Mouse (Mus musculus) ES-Bruce4 (cell line): Measurements from ENCODE around the gene Nbl1. TPM values are rescaled to one million over a fixed set of nuclear protein-coding genes. Genes with fewer than 3 reads are reported as not detected.
A peak's percentile ranks its signal among the peaks of the same experiment; 100 is the strongest.

Source experiments
- H3K27ac ChIP-seq: 2 replicates; pipeline ENCODE4 v1.5.1; 2012; ENCODE audit warnings: low read length, inconsistent platforms; ENCODE audit not compliant: insufficient read depth
- H3K27me3 ChIP-seq: 2 replicates; pipeline ENCODE4 v1.6.1; 2012; ENCODE audit warnings: mild to moderate bottlenecking, low read length, inconsistent platforms; ENCODE audit not compliant: control insufficient read depth, poor library complexity, insufficient read depth, severe bottlenecking
- H3K36me3 ChIP-seq: 2 replicates; pipeline ENCODE4 v1.6.1; 2012; ENCODE audit warnings: inconsistent platforms, mild to moderate bottlenecking, low read length, moderate library complexity; ENCODE audit not compliant: control insufficient read depth, poor library complexity, insufficient read depth, severe bottlenecking
- H3K4me1 ChIP-seq: one replicate; pipeline ENCODE4 v1.8.1; 2011; ENCODE audit warnings: low read length; ENCODE audit not compliant: control insufficient read depth, insufficient read depth
- H3K4me3 ChIP-seq: 2 replicates; pipeline ENCODE4 v1.5.1; 2011; ENCODE audit warnings: low read depth, mild to moderate bottlenecking, low read length
- H3K9ac ChIP-seq: 2 replicates; pipeline ENCODE4 v1.6.1; 2012; ENCODE audit warnings: low read depth, mild to moderate bottlenecking, inconsistent platforms; ENCODE audit not compliant: poor library complexity, severe bottlenecking
- H3K9me3 ChIP-seq: replicated peaks from 2 replicates; pipeline ENCODE4 v1.6.1; 2012; ENCODE audit warnings: mild to moderate bottlenecking, low read length, inconsistent platforms; ENCODE audit not compliant: control insufficient read depth, poor library complexity, insufficient read depth, severe bottlenecking
- CTCF ChIP-seq: IDR thresholded peaks from one replicate; pipeline ENCODE4 v1.8.1; 2011; ENCODE audit warnings: low read depth, low read length
- EP300 ChIP-seq: IDR thresholded peaks from 2 replicates; pipeline ENCODE4 v1.6.1; 2011; ENCODE audit warnings: low read depth, low read length; ENCODE audit not compliant: insufficient read depth
- POLR2A ChIP-seq: IDR thresholded peaks from one replicate; pipeline ENCODE4 v1.8.1; 2011; ENCODE audit warnings: low read length; ENCODE audit not compliant: insufficient read depth
- polyA plus RNA-seq: library from polyadenylated mRNA; stranded (reverse); fragments of >200 nt; gene quantifications from 2 replicates; pipeline ENCODE4 v1.2.4, GENCODE M21; 2011; ENCODE audit warnings: low read depth; ENCODE audit not compliant: missing spikeins, insufficient read depth, insufficient read length

Gene Nbl1
- polyA plus RNA-seq, 1 experiment: 5.1 TPM

GRCm38 (mm10) chr4:139034540-139034939, 58.3 kb downstream of the Nbl1 start:
- no peak for TF ChIP-seq POLR2A
- peak; percentile 32 for TF ChIP-seq CTCF
- H3K4me1 ChIP-seq: no peaks in the 10 kb centered on the region
- H3K27ac ChIP-seq: no peak overlapping the region
- no peak overlapping the region for H3K4me3 ChIP-seq
- H3K9ac ChIP-seq: no peak overlapping the region
- no peaks in the 10 kb centered on the region for H3K36me3 ChIP-seq
- no peaks in the 10 kb centered on the region for H3K27me3 ChIP-seq
- H3K9me3 ChIP-seq: no peaks in the 10 kb centered on the region

- no peak overlapping the region for H3K27ac ChIP-seq
- H3K27me3 ChIP-seq: no peaks in the 10 kb centered on the region
- no peaks in the 10 kb centered on the region for H3K4me1 ChIP-seq
- H3K36me3 ChIP-seq: no peaks in the 10 kb centered on the region
- H3K9me3 ChIP-seq: no peaks in the 10 kb centered on the region
- H3K9ac ChIP-seq: no peak overlapping the region
- H3K4me3 ChIP-seq: no peak overlapping the region
- no peak for TF ChIP-seq EP300
- TF ChIP-seq POLR2A: no peak
- TF ChIP-seq CTCF: no peak
These were observed 58.8 kb downstream of the Nbl1 start for GRCm38 (mm10) chr4:139034010-139034367.

GRCm38 (mm10) chr4:139033263-139034009, 59.4 kb downstream of the Nbl1 start:
- no peaks in the 10 kb centered on the region for H3K36me3 ChIP-seq
- no peak overlapping the region for H3K27ac ChIP-seq
- no peak overlapping the region for H3K4me3 ChIP-seq
- H3K9me3 ChIP-seq: no peaks in the 10 kb centered on the region
- H3K4me1 ChIP-seq: no peaks in the 10 kb centered on the region
- H3K9ac ChIP-seq: no peak overlapping the region
- TF ChIP-seq CTCF: no peak
- no peaks in the 10 kb centered on the region for H3K27me3 ChIP-seq

- H3K9me3 ChIP-seq: no peaks in the 10 kb centered on the region
- TF ChIP-seq CTCF (no peak), EP300 (no peak), POLR2A (no peak)
- no peaks in the 10 kb centered on the region for H3K4me1 ChIP-seq
- H3K27me3 ChIP-seq: no peaks in the 10 kb centered on the region
- no peak overlapping the region for H3K9ac ChIP-seq
- H3K4me3 ChIP-seq: no peak overlapping the region
- H3K36me3 ChIP-seq: no peaks in the 10 kb centered on the region
- H3K27ac ChIP-seq: no peak overlapping the region
These were observed 60.3 kb downstream of the Nbl1 start for GRCm38 (mm10) chr4:139032521-139032920.

Other genes starting within 250 kb of the Nbl1 start
- 12.3 and 19.7 TPM in 2 replicates for gene Pla2g5, start 229.5 kb downstream of the Nbl1 start, polyA plus RNA-seq
- gene Gm13030, start 219.0 kb downstream of the Nbl1 start, polyA plus RNA-seq: not detected in 2 replicates
- 1.2 TPM in 1 of 2 replicates, not detected in the other for gene Pla2g2e, start 215.1 kb downstream of the Nbl1 start, polyA plus RNA-seq
- 8.7 and 9.2 TPM in 2 replicates for gene Otud3, start 179.0 kb downstream of the Nbl1 start, polyA plus RNA-seq
- gene Rnf186, start 125.9 kb downstream of the Nbl1 start, polyA plus RNA-seq: not detected in 2 replicates
- gene Tmco4, start 120.1 kb downstream of the Nbl1 start, polyA plus RNA-seq: 3.0 and 3.9 TPM in 2 replicates
- not detected in 2 replicates for gene Htr6, start 17.4 kb downstream of the Nbl1 start, polyA plus RNA-seq
- gene Minos1, start 38.1 kb upstream of the Nbl1 start, polyA plus RNA-seq: 137 and 154 TPM in 2 replicates
- 293 and 299 TPM in 2 replicates for gene Capzb, start 99.9 kb upstream of the Nbl1 start, polyA plus RNA-seq
- gene Pqlc2, start 217.7 kb upstream of the Nbl1 start, polyA plus RNA-seq: 10.1 and 14.0 TPM in 2 replicates
- 32.4 and 33.5 TPM in 2 replicates for gene Akr7a5, start 217.8 kb upstream of the Nbl1 start, polyA plus RNA-seq